Mouse (Mus musculus) CD8-positive naive resting alpha-beta T cell, adult 2 months (primary cell): ENCODE measurements around the gene Tubg2.

Experiments
- DNase-seq, 2 experiments: peaks; one replicate each; pipeline ENCODE4 v3.0.0; 2022; ENCODE audit warnings: low read depth in 2 of 2, low spot score in 2 of 2

Tubg2 gene

DNA sequence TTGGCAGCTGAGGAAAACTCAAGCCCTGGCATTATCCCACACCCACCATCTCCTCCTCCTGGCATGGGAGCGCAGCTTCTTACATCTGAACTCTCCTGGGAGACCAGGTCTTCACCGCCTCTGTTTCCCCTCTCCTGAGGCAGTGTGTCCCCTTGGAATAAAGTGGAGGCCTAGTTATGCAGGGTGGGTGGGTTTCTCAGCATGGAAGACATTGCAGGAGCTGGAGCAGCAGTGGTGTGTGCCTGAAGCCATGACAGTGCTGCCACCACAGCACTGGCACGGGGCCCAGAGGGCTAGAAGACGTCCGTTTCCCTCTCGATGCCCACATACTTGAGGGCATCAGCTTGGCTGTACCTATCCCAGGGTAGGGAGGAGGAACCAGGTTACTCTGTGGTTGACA lies 36.9 kb downstream of the Tubg2 start:
- DNase-seq: no peak

GRCm38 (mm10) chr11:101193076-101193475 lies 37.4 kb downstream of the Tubg2 start:
- no peak for DNase-seq

GRCm38 (mm10) chr11:101194137-101194536 lies 38.4 kb downstream of the Tubg2 start:
- DNase-seq: no peak

GRCm38 (mm10) chr11:101194643-101195042 lies 38.9 kb downstream of the Tubg2 start:
- no peak for DNase-seq

GRCm38 (mm10) chr11:101195101-101195500 lies 39.4 kb downstream of the Tubg2 start:
- no peak for DNase-seq

- DNase-seq: no peak
Measured at GRCm38 (mm10) chr11:101195571-101195970, 39.9 kb downstream of the Tubg2 start.

- no peak for DNase-seq
Measured at GRCm38 (mm10) chr11:101196175-101196574, 40.5 kb downstream of the Tubg2 start.

GRCm38 (mm10) chr11:101199555-101199954 lies 43.8 kb downstream of the Tubg2 start:
- no peak for DNase-seq

GRCm38 (mm10) chr11:101200986-101201385 lies 45.3 kb downstream of the Tubg2 start:
- peak in 1 of 2 experiments; percentile 32 for DNase-seq
